Mouse (Mus musculus) C2C12 (cell line): ENCODE data around the gene Casp8ap2. TPM values are rescaled to one million over a fixed set of nuclear protein-coding genes. Genes with fewer than 3 reads are reported as not detected.

ENCODE experiments used
- H3K27me3 ChIP-seq: one replicate; pipeline ENCODE4 v1.6.1; 2011; ENCODE audit not compliant: control insufficient read depth, insufficient read depth, insufficient read length
- H3K36me3 ChIP-seq: one replicate; pipeline ENCODE4 v1.6.1; 2011; ENCODE audit not compliant: control insufficient read depth, insufficient read depth
- H3K4me3 ChIP-seq: one replicate; pipeline ENCODE4 v1.5.1; 2011; ENCODE audit warnings: mild to moderate bottlenecking, control low read depth; ENCODE audit not compliant: poor library complexity, insufficient read depth, severe bottlenecking
- H3K79me2 ChIP-seq: one replicate; pipeline ENCODE4 v1.6.1; 2011; ENCODE audit not compliant: control insufficient read depth, insufficient read depth
- H3K79me3 ChIP-seq: one replicate; pipeline ENCODE4 v1.6.1; 2011; ENCODE audit warnings: low read depth, control low read depth
- H3ac ChIP-seq: one replicate; pipeline ENCODE3; 2011; ENCODE audit warnings: low read depth; ENCODE audit not compliant: control insufficient read depth, insufficient read length
- CEBPB ChIP-seq: IDR thresholded peaks from one replicate; pipeline ENCODE4 v1.6.1; 2011; ENCODE audit warnings: low read depth, mild to moderate bottlenecking, control low read depth, moderate library complexity
- CTCF ChIP-seq: IDR thresholded peaks from one replicate; pipeline ENCODE4 v1.5.1; 2011; ENCODE audit not compliant: control insufficient read depth, insufficient read depth, insufficient read length
- FOSL1 ChIP-seq: IDR thresholded peaks from one replicate; pipeline ENCODE4 v1.8.0; 2011; ENCODE audit warnings: mild to moderate bottlenecking, low read length; ENCODE audit not compliant: poor library complexity, insufficient read depth, severe bottlenecking
- MAX ChIP-seq: IDR thresholded peaks from one replicate; pipeline ENCODE4 v1.6.1; 2011; ENCODE audit warnings: mild to moderate bottlenecking, control low read depth
- MYOD1 ChIP-seq: IDR thresholded peaks from one replicate; pipeline ENCODE4 v1.6.1; 2011; ENCODE audit warnings: low read depth; ENCODE audit not compliant: control insufficient read depth, insufficient read length
- MYOG ChIP-seq: IDR thresholded peaks from one replicate; pipeline ENCODE4 v1.6.1; 2011; ENCODE audit not compliant: control insufficient read depth, insufficient read length; ENCODE audit errors: extremely low read depth
- USF1 ChIP-seq: IDR thresholded peaks from one replicate; pipeline ENCODE4 v1.6.1; 2011; ENCODE audit warnings: low read depth, mild to moderate bottlenecking, control low read depth, moderate library complexity
- long read RNA-seq, 2 experiments: library from polyadenylated mRNA; unstranded; transcript quantifications; one replicate each; pipeline ENCODE4 v2.0.0; 2019 to 2020
- polyA plus RNA-seq: library from polyadenylated mRNA; unstranded; fragments of >200 nt; fragmentation: generic; extraction: Trizol; gene quantifications from one replicate; pipeline ENCODE4 v1.2.1, GENCODE M21; 2012; ENCODE audit warnings: missing spikeins

The Casp8ap2 gene
- polyA plus RNA-seq, result 2.9 TPM
- long read RNA-seq, experiment 1, partial matches to known transcripts, result 15 of 18 reads
- long read RNA-seq, experiment 1, other reads (novel, unspliced or antisense), result 3 of 18 reads
- long read RNA-seq, experiment 2, full-length matches to known transcripts, result 2 of 76 reads
- long read RNA-seq, experiment 2, partial matches to known transcripts, result 58 of 76 reads
- long read RNA-seq, experiment 2, other reads (novel, unspliced or antisense), result 16 of 76 reads

DNA sequence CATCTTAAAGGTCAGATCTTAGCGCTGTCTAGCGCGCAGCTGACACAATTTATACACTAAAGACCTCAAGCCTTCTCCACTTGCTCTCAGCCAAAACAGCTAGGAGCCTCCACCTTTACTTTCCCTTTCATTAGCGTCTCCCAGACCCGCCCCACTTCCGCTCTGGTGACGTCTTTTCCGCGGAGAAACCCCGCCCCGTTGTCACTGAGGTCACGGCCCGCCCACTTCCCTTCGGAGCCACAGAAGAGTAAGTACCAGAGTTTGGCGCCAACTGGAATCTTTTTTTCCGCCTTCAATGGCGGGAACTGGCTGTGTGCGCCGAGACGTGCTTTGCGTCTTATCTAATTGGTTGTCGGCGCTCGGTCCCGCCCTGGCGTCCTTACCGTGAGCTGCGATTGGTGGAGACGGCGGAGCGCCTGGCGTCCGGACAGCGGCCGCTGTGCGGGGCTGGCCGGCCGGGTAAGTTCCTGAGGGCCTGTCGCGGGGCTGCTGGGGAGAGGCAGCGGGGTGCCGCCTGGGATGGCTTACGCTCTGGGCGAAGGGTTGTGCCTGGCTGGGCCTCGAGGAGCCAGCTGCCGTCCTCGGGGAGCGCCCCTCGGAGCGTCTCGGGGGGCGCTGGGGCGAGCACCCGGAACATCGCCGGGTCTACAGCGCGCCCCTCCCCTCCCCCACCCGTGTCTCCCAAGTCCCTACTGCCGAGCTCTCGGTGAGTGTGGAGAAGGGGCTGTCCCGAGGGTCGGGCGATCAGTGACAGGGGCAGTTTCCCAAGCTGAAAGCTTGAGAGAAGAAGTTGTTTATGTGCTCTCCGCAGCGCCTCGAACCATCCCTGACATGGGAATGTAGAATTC lies at the start of gene Casp8ap2:
Gene Casp8ap2 (plus strand): TSS at position 418 of the 848 bp plus-strand sequence.
- TF ChIP-seq CEBPB (no peak), USF1 (no peak), MYOG (no peak), MYOD1 (no peak), CTCF (no peak), MAX (no peak), FOSL1 (no peak)
- Histone ChIP-seq H3ac (peak within 1 kb of the TSS; percentile 98), H3K79me3 (peaks cover 46% of the 10 kb centered on the region), H3K36me3 (peaks cover 11% of the 10 kb centered on the region), H3K27me3 (no peaks in the 10 kb centered on the region), H3K79me2 (peaks cover 50% of the 10 kb centered on the region), H3K4me3 (peak within 1 kb of the TSS; percentile 74)

DNA sequence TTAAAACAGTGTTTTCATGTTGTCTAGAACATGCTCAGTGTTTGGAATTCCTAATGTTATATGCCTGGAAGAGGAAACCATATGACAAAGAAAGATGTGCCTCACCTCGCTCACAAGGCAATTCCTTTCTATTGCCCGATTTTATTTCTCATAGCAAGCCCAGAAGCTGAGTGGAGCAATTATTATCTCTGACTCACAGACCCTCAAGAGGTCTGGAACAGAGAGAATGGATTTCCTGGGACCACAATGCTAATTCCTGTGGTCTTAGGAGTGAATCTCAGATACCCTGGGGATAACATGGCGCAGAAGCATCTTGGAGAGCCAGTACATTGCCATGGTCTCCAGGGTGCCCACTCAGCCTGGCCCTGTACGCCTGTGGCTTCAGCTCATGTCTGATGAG lies 46.2 kb upstream of the Casp8ap2 start:
- H3K27me3 ChIP-seq, result no peaks in the 10 kb centered on the region
- no peak overlapping the region for H3K4me3 ChIP-seq
- H3K79me2 ChIP-seq, result no peaks in the 10 kb centered on the region
- TF ChIP-seq MYOG (no peak), FOSL1 (peak; percentile 83), USF1 (no peak), MYOD1 (peak; percentile 20), MAX (peak; percentile 16), CEBPB (peak; percentile 67), CTCF (no peak)
- H3K36me3 ChIP-seq, result no peaks in the 10 kb centered on the region
- H3K79me3 ChIP-seq, result no peaks in the 10 kb centered on the region
- no peak overlapping the region for H3ac ChIP-seq

DNA sequence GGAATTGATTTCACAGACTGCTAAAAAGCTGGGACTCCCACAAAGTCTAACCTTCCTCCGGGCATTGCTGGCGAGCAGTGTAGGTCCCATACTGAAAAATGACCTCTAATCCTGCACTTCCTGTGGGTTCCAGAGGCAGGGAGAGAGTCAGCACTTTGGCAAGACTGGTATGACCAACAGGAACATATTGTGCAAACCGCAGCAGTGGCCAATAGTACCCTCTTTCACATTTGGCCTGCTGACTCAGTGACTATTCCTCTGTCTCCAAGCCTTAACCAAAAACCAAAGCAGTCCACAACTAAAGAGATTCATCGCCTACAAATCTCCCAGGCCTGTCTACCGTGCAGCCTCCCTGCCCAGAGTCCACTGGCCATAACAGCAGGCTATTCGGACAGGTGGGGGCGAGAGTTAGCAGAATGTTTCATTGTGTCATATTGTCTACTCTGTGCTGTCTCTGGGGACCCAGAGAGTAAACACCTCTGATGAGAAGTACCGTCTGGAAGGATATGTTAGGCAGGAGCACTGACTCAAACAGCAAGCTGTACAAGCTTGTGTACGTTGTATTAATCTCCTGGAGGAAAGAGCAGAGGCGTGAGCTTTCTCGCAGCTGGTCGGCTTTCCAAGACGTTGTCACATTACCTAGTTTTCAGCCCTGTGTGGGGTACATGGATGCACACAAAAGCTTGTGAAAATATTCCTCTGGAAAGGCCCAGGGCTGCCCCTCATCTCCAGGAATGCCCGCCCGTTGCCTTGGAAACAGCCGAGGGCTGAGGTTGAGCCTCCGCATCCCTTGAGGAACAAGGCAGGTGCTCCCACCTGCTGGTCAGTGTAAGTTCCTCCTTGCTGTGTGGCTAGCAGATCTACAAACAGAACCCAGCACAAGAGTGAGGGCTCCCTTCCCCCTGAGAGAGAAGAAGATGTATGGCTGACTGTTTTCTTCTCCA lies 45.0 kb upstream of the Casp8ap2 start:
- H3K27me3 ChIP-seq, result no peaks in the 10 kb centered on the region
- no peak overlapping the region for H3ac ChIP-seq
- TF ChIP-seq MYOG (no peak), CEBPB (peak; percentile 91), FOSL1 (peak; percentile 68), USF1 (no peak), MYOD1 (peak; percentile 71)
- no peak overlapping the region for H3K4me3 ChIP-seq
- H3K36me3 ChIP-seq, result no peaks in the 10 kb centered on the region
- H3K79me3 ChIP-seq, result no peaks in the 10 kb centered on the region
- H3K79me2 ChIP-seq, result no peaks in the 10 kb centered on the region

DNA sequence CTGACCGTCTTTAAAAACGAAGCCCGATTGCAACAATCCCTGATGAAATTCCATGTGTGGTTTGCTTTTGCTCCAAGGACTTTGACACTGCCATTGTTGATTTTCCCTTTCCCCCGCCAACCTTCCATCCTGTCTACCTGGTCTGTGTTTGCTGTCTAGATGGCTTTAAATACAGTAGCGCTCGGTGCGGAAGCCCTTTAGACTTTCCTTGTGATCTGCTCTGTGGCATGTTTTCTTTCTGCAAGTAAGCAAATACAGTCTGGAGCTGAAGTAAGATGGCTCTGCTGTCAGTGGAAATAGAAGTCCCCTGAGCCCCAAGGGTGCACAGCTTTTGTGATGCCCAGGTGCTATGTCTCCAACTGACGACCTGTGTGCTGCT lies 44.3 kb upstream of the Casp8ap2 start:
- Histone ChIP-seq H3K27me3 (no peaks in the 10 kb centered on the region), H3K79me2 (no peaks in the 10 kb centered on the region), H3K79me3 (no peaks in the 10 kb centered on the region), H3K36me3 (no peaks in the 10 kb centered on the region), H3K4me3 (no peak overlapping the region), H3ac (no peak overlapping the region)
- TF ChIP-seq USF1 (no peak), FOSL1 (no peak)

DNA sequence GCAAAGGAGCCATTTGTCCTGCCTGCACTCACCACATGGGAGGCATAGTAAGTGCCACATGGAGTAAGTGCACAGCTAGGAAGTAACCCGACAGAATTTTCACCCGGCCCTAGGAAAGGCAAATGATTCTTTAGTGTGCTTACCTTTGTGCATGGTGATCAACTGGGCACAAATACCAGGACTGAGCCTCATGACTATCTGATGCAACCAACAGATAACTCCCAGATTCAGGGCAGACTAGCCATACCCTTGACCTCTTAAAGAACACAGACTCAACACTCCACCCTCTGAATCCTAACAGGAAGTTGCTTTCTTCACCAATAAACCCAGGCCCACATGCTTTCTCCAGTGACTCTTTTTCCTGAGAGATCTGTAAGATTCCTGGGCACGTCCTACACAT lies 43.8 kb upstream of the Casp8ap2 start:
- H3K79me3 ChIP-seq, result no peaks in the 10 kb centered on the region
- TF ChIP-seq FOSL1 (no peak), MYOG (no peak), MAX (no peak), USF1 (no peak), CTCF (no peak), MYOD1 (no peak), CEBPB (no peak)
- H3K36me3 ChIP-seq, result no peaks in the 10 kb centered on the region
- H3K4me3 ChIP-seq, result no peak overlapping the region
- H3ac ChIP-seq, result no peak overlapping the region
- no peaks in the 10 kb centered on the region for H3K79me2 ChIP-seq
- H3K27me3 ChIP-seq, result no peaks in the 10 kb centered on the region
